Mouse (Mus musculus) cerebellum, adult 18-20 months (tissue): ENCODE results near the gene Hoxb8.

Experiments used
- DNase-seq, 2 experiments: peaks; one replicate each; pipeline ENCODE4 v3.0.0; 2021

Gene Hoxb8

GRCm38 (mm10) chr11:96301837-96302236 is 20.1 kb downstream of the Hoxb8 start:
- peak in 1 of 2 experiments; percentile 26 for DNase-seq

DNA sequence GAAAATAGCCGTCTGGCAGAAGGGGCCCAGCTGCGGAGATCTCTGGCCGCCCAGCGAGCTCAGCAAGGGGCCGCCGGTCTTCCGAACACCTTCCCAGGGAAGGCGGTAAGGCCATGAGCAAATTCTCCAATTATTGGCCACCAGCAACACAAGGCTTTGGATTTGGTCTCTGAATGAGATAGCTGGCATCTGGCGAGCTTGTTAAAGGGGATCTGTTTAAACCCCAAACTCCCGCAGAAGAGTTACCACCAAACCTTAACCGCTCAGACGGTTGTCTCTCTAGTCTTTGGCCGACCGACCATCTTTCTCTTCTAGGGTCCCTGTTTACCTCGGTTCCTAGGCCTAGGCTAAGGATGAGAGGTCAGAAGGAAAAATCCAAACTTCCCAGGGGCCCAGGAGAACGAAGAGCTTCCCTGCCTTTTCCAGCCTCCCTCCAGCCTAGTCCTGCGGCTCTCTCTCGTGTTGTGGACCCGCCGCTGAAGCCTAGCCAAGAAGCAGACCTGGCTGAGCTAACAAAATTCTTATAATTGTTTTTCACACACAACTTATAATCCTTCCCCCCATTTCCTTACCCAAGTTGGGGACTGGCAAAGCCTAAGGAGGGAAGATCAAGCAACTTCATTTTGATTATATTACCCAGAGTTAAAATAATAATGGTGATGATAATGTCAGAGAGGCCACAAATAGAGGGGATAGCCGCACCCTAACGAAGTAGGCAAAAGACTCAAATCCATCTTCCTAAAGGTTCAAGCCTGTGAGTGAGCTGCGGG is 20.9 kb downstream of the Hoxb8 start:
- no peak for DNase-seq

DNA sequence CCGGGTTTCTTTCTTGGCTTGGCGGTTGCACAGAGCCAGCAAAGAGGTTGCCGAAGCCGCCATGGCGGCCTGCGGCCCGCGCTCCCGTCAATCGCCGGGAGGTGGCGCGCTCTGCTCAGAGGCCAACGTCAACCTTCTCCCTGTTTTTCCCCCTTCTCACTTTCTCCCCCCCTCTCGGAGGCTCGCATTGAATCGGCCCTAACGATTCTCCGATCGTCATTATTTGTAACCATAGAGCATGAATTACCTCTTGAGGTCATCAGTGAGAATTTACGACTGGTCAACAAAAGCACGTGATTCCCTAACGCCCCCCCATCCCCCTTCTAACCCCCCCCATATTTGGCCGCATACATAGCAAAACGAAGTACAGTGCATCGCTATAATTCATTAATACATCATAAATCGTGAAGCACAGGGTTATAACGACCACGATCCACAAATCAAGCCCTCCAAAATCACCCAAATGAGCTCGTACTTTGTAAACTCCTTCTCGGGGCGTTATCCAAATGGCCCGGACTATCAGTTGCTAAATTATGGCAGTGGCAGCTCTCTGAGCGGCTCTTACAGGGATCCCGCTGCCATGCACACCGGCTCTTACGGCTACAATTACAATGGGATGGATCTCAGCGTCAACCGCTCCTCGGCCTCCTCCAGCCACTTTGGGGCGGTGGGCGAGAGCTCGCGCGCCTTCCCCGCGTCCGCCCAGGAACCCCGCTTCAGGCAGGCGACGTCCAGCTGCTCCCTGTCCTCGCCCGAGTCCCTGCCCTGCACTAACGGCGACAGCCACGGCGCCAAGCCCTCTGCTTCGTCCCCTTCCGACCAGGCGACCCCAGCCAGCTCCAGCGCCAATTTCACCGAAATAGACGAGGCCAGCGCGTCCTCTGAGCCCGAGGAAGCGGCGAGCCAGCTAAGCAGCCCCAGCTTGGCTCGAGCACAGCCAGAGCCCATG is 21.7 kb downstream of the Hoxb8 start, which contains the start of gene Hoxb5:
Gene Hoxb5, plus strand, starts transcription at position 186 of the 949 bp plus-strand sequence.
- DNase-seq: no peak

- no peak for DNase-seq
These were observed 22.9 kb downstream of the Hoxb8 start for GRCm38 (mm10) chr11:96304381-96305195.

DNA sequence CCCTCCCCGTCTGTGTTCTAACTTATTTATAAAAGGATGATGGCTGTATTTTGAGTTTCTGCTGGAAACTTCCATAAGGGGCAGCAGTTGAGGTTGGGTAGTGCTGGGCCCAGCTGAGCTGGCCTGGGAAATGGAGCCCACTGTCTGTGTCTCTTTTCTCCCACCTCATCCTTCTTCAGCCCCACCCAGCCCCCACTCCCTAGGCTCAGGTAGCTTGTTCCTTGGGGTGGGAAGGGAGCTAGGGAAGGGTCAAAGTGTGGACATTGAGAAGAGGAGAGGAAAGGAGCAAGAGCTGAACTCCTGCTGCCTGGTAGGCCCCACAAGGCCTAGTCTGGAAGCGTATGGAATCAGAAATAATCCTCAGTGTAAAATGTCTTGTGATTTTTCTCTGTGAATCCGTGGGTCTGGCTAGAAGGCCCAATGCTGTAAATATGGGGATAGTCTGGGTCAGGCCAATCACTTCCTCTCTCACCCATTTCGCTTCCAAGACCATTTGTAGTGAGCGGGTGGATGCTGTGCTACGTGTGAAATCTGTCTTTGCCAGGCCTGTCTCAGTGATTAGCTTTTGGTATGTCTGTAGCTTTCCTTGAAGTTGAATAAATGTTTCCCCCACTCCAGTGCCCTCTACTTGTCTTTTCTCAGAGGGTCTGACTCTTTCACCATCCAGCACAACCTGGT is 23.9 kb downstream of the Hoxb8 start:
- no peak for DNase-seq

- no peak for DNase-seq
These were observed 24.6 kb downstream of the Hoxb8 start for GRCm38 (mm10) chr11:96306183-96306907.

DNA sequence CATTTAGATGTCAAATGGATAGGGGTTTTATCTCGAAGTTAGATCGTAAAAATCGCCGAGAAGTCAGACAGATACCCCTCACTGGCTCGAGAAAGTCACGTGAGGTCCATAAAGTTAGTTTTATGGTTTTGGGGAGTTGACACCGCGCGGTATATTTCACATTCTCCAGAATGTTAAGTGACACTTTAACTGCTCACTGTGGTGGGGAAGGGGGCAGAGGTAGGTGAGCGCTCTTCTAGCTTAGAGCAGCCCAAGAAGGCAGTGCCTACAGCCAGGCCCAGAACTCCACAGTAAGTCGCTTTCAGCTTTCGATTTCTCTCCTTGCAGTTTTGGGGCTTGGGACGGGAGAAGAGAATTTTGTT is 25.2 kb downstream of the Hoxb8 start:
- no peak for DNase-seq

DNA sequence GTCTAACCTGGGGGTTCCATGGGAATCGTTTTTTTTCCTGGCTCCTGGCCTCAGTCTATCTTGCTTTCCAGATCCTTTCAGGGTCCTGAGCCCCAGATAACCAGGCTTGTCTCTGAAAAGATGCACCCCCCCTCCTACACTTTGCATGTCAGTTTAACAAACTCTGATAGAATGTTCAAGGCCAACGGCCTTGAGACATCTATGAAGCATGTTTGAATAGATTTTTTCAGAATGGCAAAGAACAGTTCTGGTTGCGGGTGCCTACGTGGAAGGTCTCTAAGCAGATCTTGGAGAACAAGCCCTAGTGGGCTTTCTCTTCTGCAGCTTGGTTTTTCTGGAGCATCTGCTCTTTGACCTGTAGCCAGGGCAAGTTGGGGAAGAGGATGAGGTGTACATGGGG is 27.1 kb downstream of the Hoxb8 start:
- DNase-seq: no peak

DNA sequence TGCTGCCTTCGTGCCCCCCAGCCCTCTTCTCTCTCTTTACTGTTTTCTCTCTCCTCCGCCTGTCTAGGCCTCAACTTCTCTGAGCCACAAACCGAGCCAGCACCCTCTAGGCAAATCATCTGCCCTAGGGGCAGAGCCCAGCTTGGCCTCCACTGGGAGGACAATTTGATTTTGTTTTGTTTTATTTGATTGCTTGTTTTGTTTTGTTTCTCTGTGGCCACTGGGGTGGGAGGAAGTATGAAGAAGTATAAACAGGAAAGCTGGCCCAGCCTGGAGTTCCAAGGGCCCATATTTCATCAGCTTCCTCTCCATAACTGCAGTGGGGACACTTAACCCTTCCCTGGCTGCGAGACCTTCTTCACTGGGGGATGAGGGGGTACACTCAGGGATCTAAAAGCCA is 27.6 kb downstream of the Hoxb8 start:
- no peak for DNase-seq

GRCm38 (mm10) chr11:96310183-96310938 is 28.7 kb downstream of the Hoxb8 start:
- no peak for DNase-seq

DNA sequence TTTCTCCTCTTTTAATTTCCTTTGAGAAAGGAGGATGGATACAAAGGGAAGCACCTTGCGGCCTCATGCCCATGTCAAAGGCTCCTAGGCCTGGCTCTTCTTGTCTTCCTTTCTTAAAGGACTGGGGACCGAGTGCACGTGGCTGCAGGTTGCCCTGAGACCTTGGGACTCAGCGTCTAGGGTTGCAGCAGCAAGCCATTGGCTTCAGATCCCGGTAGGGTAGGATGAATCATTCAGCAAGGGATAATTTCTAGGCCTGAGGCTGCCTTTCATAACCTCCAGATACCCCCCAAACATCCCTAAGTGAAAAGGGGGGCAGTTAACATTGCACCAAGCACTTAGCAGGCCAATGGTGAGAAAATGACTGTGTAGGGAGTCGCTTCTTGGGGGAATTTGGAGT is 29.4 kb downstream of the Hoxb8 start:
- DNase-seq: no peak

- no peak for DNase-seq
These were observed 30.1 kb downstream of the Hoxb8 start for GRCm38 (mm10) chr11:96311520-96312417.

DNA sequence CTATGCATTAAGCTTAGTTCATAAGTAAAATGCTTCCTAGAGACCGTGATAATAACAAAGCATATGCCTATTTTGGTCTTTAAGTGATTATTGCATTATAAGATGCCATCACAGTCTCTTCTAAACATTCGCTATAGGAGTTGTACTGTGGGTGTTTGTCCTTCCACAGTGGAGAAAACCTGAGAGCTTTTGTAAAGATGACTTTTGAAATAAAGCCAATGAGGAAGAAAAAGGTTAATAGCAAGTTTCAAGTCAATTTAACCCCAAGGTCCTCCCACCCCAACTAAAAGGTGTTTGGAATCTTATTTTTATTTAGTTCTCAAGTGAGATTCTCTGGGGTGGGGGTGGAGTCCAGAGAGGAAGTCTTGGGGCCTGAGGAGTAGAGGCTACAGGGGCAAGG is 31.4 kb downstream of the Hoxb8 start:
- DNase-seq: no peak

DNA sequence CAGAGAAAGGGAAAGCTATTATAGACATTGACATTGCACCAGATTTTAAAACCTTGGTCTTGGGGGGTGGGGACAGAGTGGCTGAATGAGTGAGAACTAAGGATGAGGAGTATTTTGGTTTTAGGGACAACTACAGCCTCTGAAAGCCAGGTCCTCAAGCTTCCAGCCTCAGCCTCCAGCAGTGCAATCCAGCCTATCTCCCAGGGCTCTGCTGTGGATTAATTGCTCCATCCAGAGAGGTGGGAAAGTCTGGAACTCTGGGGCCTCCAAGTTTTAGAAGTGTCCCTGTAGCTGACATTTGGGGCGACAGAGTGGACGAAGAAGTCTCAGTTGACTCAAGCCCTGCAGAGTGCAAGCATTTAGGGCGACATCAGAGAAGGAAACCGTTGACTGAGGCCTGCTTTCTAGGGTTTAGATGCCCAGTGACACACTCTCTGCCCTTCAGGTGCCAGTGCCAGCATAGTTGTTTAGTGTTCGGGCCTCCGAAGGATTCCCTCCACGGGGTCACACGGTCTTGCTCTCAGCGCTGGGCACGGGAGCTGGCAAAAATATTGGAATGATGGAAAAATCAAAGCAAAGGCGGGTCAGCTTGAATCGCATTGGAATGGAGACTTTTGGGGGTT is 32.2 kb downstream of the Hoxb8 start:
- DNase-seq: no peak

GRCm38 (mm10) chr11:96314671-96315343 is 33.1 kb downstream of the Hoxb8 start:
- DNase-seq: no peak

GRCm38 (mm10) chr11:96315344-96315681 is 33.6 kb downstream of the Hoxb8 start:
- no peak for DNase-seq

- DNase-seq: no peak
These were observed 35.2 kb downstream of the Hoxb8 start for GRCm38 (mm10) chr11:96316696-96317607.
